Mouse (Mus musculus): ENCODE data around the gene Apol10a.
"Not testable (repeated sequence)": the region's sequence is repeated elsewhere in the genome, so short reads cannot be mapped to it uniquely, and the experiment has no call there.

Gene Apol10a

GRCm38 (mm10) chr15:77476693-77477092 is at the start of gene Apol10a:
TSS of gene Apol10a (plus strand) at chr15:77477047.
- not testable (repeated sequence) for DNase-seq

GRCm38 (mm10) chr15:77428690-77429448 is 48.0 kb upstream of the Apol10a start:
- DNase-seq, result not testable (repeated sequence)

- DNase-seq, result not testable (repeated sequence)
Observed at GRCm38 (mm10) chr15:77444746-77445145, 32.1 kb upstream of the Apol10a start.

- DNase-seq, result not testable (repeated sequence)
Observed at GRCm38 (mm10) chr15:77445668-77446067, 31.2 kb upstream of the Apol10a start.

GRCm38 (mm10) chr15:77447392-77447791 is 29.5 kb upstream of the Apol10a start, which contains the start of gene Apol7b:
TSS of gene Apol7b (minus strand) at chr15:77447492.
- not testable (repeated sequence) for DNase-seq

- not testable (repeated sequence) for DNase-seq
Observed at GRCm38 (mm10) chr15:77449927-77450326, 26.9 kb upstream of the Apol10a start.

GRCm38 (mm10) chr15:77474699-77475390 is 2.0 kb upstream of the Apol10a start:
- DNase-seq, result not testable (repeated sequence)

GRCm38 (mm10) chr15:77482140-77482794 is 5.4 kb downstream of the Apol10a start:
- DNase-seq, result no peak

GRCm38 (mm10) chr15:77493181-77493580 is 16.3 kb downstream of the Apol10a start:
- not testable (repeated sequence) for DNase-seq

GRCm38 (mm10) chr15:77494694-77495093 is 17.8 kb downstream of the Apol10a start:
- DNase-seq, result not testable (repeated sequence)

GRCm38 (mm10) chr15:77507966-77508365 is 31.1 kb downstream of the Apol10a start, which contains the start of gene Apol11a:
TSS of gene Apol11a (plus strand) at chr15:77508271.
- not testable (repeated sequence) for DNase-seq

- DNase-seq, result not testable (repeated sequence)
Observed at GRCm38 (mm10) chr15:77520596-77520995, 43.7 kb downstream of the Apol10a start.

GRCm38 (mm10) chr15:77523186-77523843 is 46.5 kb downstream of the Apol10a start:
- DNase-seq, result peak; percentile 16

GRCm38 (mm10) chr15:77533216-77533615 is 56.4 kb downstream of the Apol10a start, which contains the start of gene Apol7c:
TSS of gene Apol7c (minus strand) at chr15:77533316.
- DNase-seq, result no peak

- DNase-seq, result not testable (repeated sequence)
Observed at GRCm38 (mm10) chr15:77539221-77539620, 62.4 kb downstream of the Apol10a start.

All from cerebellum, adult 9-10 months (tissue).